Mouse (Mus musculus): Measurements from ENCODE around the gene Dlg2. TPM values are rescaled to one million over a fixed set of nuclear protein-coding genes. Genes with fewer than 3 reads are reported as not detected.

Dlg2 gene
- 1.9 and 3.5 TPM in 2 replicates for polyA plus RNA-seq (2012; rRNA removed)

DNA sequence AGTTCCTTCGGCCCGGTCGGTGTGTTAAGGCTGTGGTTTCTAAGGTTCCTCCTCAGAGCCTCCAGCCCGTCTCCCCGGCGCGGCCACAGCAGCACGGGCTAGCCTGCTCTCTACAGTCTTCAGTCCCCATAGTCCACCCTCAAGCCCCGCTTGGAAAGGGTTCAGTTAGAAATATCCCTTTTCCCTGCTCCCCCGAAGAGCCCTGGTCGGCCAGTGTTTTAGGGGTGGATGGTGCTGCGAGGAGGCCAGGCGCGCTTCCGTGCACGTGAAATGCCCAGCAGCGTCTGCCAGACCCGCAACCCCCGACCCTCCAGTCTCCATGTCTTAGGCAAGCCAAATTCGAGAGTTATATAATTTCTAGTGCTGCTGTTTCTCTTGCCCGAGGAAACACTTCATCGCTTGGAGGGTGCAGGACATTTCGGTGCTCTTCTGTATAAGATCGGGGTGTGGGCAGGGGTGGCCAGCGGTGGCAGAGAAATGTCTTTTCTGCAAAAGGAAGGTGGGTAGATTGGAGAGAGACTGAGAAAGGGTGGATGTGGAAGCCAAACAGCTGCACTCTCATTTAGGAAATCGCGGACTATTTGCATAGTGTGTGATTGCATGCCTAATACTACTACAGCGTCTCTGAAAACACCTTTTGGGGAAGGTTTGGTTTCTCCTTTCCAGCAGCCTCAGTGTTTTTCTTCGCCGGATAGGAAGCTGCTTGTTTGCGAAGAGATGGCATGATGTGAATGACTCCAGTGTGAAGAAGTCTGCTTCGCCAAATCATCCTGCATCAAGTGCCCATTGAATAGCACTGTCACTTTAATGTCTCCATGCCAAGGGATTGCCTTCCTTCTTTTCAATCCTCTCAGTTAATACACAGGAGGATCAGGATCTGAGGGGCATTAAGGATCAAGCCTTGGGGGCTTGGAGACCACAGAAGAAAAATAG is at the start of gene Dlg2:
Gene Dlg2 (plus strand): TSS at position 360 of the 933 bp plus-strand sequence.

GRCm38 (mm10) chr7:90442518-90443080 is 33.9 kb upstream of the Dlg2 start, which contains the start of gene Crebzf:
Gene Crebzf, plus strand, starts transcription at chr7:90442729.

DNA sequence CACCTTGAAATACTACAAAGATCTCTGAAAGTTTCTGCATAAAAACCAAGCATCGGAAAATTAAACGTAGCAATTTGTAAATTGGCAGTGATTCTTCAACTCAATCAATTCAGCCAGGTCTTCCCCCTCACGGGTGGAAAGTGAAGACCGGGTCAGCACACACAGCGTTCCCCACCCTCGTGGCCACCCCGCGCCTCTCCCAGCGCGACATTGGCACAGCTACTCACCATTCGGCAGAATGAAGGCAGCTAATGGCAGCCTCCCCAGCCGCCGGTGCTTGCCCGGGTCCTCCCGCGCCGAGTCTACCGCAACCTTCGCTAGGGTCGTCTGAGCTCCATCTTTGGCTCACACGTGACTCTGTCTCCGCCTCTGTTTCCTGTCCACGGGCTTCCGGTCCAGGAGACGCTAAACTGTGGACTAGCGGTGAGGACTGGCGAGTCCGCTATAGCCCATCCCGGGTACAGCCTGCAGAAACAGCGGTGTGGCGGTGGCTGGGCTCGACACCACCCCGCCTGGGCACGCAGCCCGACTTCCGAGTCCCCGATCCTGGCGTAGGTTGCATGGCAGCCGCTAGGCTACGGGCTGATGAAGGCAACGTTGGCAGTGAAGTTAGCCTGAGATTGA is 19.5 kb upstream of the Dlg2 start, which contains the start of gene Tmem126a:
Gene Tmem126a (minus strand): TSS at position 385 of the 624 bp plus-strand sequence.

DNA sequence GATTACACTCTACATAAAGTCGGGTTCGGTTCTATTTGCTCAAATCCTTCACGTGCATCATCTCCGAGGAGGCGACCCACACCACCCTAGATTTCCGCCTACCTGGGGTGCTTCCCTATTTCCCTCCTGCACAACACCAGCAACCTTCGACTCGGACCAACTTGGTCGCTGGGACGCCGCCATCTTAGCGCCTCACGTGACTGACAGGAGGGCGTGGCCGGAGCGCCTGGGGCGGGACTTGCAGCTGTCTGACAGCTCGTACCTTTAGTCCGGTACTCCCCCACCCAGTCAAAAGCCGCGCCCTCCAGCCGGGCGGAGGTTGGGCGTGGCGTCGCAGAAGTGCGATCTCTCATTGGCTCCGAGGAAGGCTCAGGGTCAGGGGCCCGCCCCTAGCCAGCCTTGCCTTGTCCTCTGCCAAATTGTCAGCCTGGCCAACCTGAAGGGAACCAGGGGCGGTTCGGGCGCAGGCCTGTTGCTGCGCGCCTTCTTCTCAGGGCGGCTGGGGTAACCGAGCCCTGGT is 619 bp upstream of the Dlg2 start, which contains the start of gene Tmem126b:
Gene Tmem126b (minus strand): TSS at position 209 of the 520 bp plus-strand sequence.

Other genes with a start within 250 kb of the Dlg2 start
- gene Ccdc83, start 210.9 kb upstream of the Dlg2 start, polyA plus RNA-seq (2012; rRNA removed), result not detected in 2 replicates
- 3.4 and 7.5 TPM in 2 replicates for gene Sytl2, start 174.4 kb upstream of the Dlg2 start, polyA plus RNA-seq (2012; rRNA removed)
- 2.2 TPM in 2 replicates for gene Ccdc89, start 50.1 kb upstream of the Dlg2 start, polyA plus RNA-seq (2012; rRNA removed)
- 132 and 153 TPM in 2 replicates for gene Crebzf, start 33.9 kb upstream of the Dlg2 start, polyA plus RNA-seq (2012; rRNA removed)
- 24.0 and 52.3 TPM in 2 replicates for gene Tmem126a, start 19.4 kb upstream of the Dlg2 start, polyA plus RNA-seq (2012; rRNA removed)
- 24.4 and 25.9 TPM in 2 replicates for gene Tmem126b, start 671 bp upstream of the Dlg2 start, polyA plus RNA-seq (2012; rRNA removed)